Mouse (Mus musculus): ENCODE data around the gene Zfp982. TPM values are rescaled to one million over a fixed set of nuclear protein-coding genes. Genes with fewer than 3 reads are reported as not detected.

The Zfp982 gene
- 1.8 TPM for polyA plus RNA-seq (2014; fragmentation: Illumina TruSeq; extraction: RNeasy Lipid Tissue Mini Kit (QIAGEN cat#74804); ENCODE audit: insufficient read depth, low read depth, low replicate concordance)

DNA sequence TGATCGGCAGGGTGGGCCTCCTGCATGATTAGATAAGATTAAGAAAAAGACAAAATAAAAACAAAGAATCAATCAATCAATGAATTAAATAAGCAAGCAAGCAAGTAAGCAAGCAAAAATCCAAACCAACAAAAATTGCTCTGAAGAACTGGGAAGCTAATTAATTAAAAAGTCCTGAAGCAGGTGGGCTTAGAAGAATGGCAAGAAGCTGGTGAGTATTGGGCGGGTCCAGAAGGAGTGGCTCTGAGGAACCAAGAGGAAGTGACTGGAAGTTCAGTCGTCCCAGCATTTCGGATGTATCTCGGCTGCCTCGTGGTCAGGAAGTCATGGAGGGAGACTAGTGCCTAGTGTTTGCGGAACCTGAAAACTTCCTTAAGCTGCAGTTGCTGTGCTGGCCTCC, at the start of gene Zfp982:
Gene Zfp982 (plus strand): TSS at position 301 of the 400 bp plus-strand sequence.

DNA sequence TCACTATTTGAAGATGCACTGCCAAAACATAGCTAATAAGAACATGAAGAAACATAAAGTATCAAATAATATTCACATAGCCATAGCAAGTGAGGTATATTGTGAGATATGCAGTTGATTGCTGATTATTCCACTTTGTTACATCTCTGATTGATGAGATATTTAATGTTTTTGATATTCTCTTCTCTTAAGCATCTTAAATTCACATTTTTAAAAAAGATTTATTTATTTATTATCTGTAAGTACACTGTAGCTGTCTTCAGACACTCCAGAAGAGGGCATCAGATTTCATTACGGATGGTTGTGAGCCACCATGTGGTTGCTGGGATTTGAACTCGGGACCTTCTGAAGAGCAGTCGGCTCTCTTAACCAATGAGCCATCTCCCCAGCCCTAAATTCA, 47.7 kb downstream of the Zfp982 start, which contains the start of gene Gm16503:
Gene Gm16503 (plus strand): TSS at position 301 of the 400 bp plus-strand sequence.

DNA sequence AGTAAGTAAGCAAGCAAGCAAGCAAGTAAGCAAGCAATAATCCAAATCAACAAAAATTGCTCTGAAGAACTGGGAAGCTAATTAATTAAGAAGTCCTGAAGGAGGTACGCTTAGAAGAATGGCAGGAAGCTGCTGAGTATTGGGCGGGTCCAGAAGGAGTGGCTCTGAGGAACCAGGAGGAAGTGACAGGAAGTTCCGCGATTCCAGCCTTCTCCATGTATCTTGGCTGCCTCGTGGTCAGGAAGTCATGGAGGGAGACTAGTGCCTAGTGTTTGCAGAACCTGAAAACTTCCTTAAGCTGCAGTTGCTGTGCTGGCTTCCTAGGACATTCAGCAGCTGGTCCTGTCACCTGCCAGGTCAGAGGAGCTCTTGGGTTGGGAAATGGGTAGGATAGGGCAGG, 60.9 kb downstream of the Zfp982 start, which contains the start of gene Zfp985:
Gene Zfp985 (plus strand): TSS at position 207 of the 400 bp plus-strand sequence.

Other genes with a start within 250 kb of the Zfp982 start
- gene Zfp988, start 186.7 kb upstream of the Zfp982 start, polyA plus RNA-seq (2014; fragmentation: Illumina TruSeq; extraction: RNeasy Lipid Tissue Mini Kit (QIAGEN cat#74804); ENCODE audit: insufficient read depth, low read depth, low replicate concordance), result not detected
- gene Zfp978, start 131.1 kb upstream of the Zfp982 start, polyA plus RNA-seq (2014; fragmentation: Illumina TruSeq; extraction: RNeasy Lipid Tissue Mini Kit (QIAGEN cat#74804); ENCODE audit: insufficient read depth, low read depth, low replicate concordance), result not detected
- not detected for gene Gm16503, start 47.8 kb downstream of the Zfp982 start, polyA plus RNA-seq (2014; fragmentation: Illumina TruSeq; extraction: RNeasy Lipid Tissue Mini Kit (QIAGEN cat#74804); ENCODE audit: insufficient read depth, low read depth, low replicate concordance)
- not detected for gene Zfp985, start 60.9 kb downstream of the Zfp982 start, polyA plus RNA-seq (2014; fragmentation: Illumina TruSeq; extraction: RNeasy Lipid Tissue Mini Kit (QIAGEN cat#74804); ENCODE audit: insufficient read depth, low read depth, low replicate concordance)
- gene Zfp979, start 150.1 kb downstream of the Zfp982 start, polyA plus RNA-seq (2014; fragmentation: Illumina TruSeq; extraction: RNeasy Lipid Tissue Mini Kit (QIAGEN cat#74804); ENCODE audit: insufficient read depth, low read depth, low replicate concordance), result 2.2 TPM
- not detected for gene Zfp534, start 210.1 kb downstream of the Zfp982 start, polyA plus RNA-seq (2014; fragmentation: Illumina TruSeq; extraction: RNeasy Lipid Tissue Mini Kit (QIAGEN cat#74804); ENCODE audit: insufficient read depth, low read depth, low replicate concordance)

All from lung, adult 10 weeks (tissue).